Mouse (Mus musculus): ENCODE data around the gene Tmem101. TPM values are rescaled to one million over a fixed set of nuclear protein-coding genes. Genes with fewer than 3 reads are reported as not detected.

Gene Tmem101
- polyA plus RNA-seq, 1 experiment from 2014 or later, result 6.4 TPM

- Histone ChIP-seq H3K27me3 (ENCODE audit: insufficient read depth, low read length) (peaks cover 15% of the 10 kb centered on the region; the same call in 1 of the 2 replicates), H3K9ac (replicated peaks) (no peak overlapping the region), H3K4me1 (ENCODE audit: insufficient read depth) (peaks cover 8% of the 10 kb centered on the region), H3K4me2 (ENCODE audit: low read depth, low read length) (no peak overlapping the region), H3K27ac (ENCODE audit: low read depth) (no peak overlapping the region), H3K36me3 (replicated peaks; ENCODE audit: insufficient read depth, low read length) (no peaks in the 10 kb centered on the region), H3K9me3 (ENCODE audit: low read length) (no peaks in the 10 kb centered on the region), H3K4me3 (ENCODE audit: low read depth, low read length) (no peak overlapping the region)
- DNase-seq, result no peak
- TF ChIP-seq EP300 (IDR thresholded peaks at IDR 0.05; ENCODE audit: low read depth), result no peak
- TF ChIP-seq CTCF (IDR thresholded peaks at IDR 0.05; ENCODE audit: low read depth), result no peak
- WGBS (ENCODE audit: insufficient replicate concordance), result 23% methylated on average over 4 of the region's 4 CpGs
- no peak for ATAC-seq
Measured at GRCm38 (mm10) chr11:102134516-102134915, 21.7 kb downstream of the Tmem101 start.

GRCm38 (mm10) chr11:102117386-102117785 lies 38.8 kb downstream of the Tmem101 start:
- H3K27me3 ChIP-seq (ENCODE audit: insufficient read depth, low read length), result peaks cover 10% of the 10 kb centered on the region; the same call in 1 of the 2 replicates
- no peak; the same call in 1 of the 2 replicates for ATAC-seq
- no peak for TF ChIP-seq CTCF (IDR thresholded peaks at IDR 0.05; ENCODE audit: low read depth)
- TF ChIP-seq EP300 (IDR thresholded peaks at IDR 0.05; ENCODE audit: low read depth), result no peak
- no peak overlapping the region for H3K4me2 ChIP-seq (ENCODE audit: low read depth, low read length)
- H3K4me1 ChIP-seq (ENCODE audit: insufficient read depth), result no peaks in the 10 kb centered on the region
- DNase-seq, result no peak
- no peak overlapping the region for H3K9ac ChIP-seq (replicated peaks)
- H3K9me3 ChIP-seq (ENCODE audit: low read length), result no peaks in the 10 kb centered on the region
- no peaks in the 10 kb centered on the region for H3K36me3 ChIP-seq (replicated peaks; ENCODE audit: insufficient read depth, low read length)
- H3K27ac ChIP-seq (ENCODE audit: low read depth), result no peak overlapping the region
- 66% methylated on average over 6 of the region's 6 CpGs for WGBS (ENCODE audit: insufficient replicate concordance)
- H3K4me3 ChIP-seq (ENCODE audit: low read depth, low read length), result no peak overlapping the region

- Histone ChIP-seq H3K9ac (replicated peaks) (no peak overlapping the region), H3K4me3 (ENCODE audit: low read depth, low read length) (no peak overlapping the region), H3K4me1 (ENCODE audit: insufficient read depth) (no peaks in the 10 kb centered on the region), H3K27ac (ENCODE audit: low read depth) (no peak overlapping the region), H3K9me3 (ENCODE audit: low read length) (no peaks in the 10 kb centered on the region), H3K4me2 (ENCODE audit: low read depth, low read length) (no peak overlapping the region), H3K27me3 (ENCODE audit: insufficient read depth, low read length) (peaks cover 7% of the 10 kb centered on the region; the same call in 1 of the 2 replicates), H3K36me3 (replicated peaks; ENCODE audit: insufficient read depth, low read length) (no peaks in the 10 kb centered on the region)
- DNase-seq, result no peak
- no peak for TF ChIP-seq EP300 (IDR thresholded peaks at IDR 0.05; ENCODE audit: low read depth)
- no peak for TF ChIP-seq CTCF (IDR thresholded peaks at IDR 0.05; ENCODE audit: low read depth)
- ATAC-seq, result no peak
- 38% methylated on average over 8 of the region's 8 CpGs for WGBS (ENCODE audit: insufficient replicate concordance)
Measured at GRCm38 (mm10) chr11:102116241-102116640, 40.0 kb downstream of the Tmem101 start.

GRCm38 (mm10) chr11:102111576-102111975 lies 44.6 kb downstream of the Tmem101 start:
- ATAC-seq (no peak), DNase-seq (no peak)
- WGBS (ENCODE audit: insufficient replicate concordance), result 58% methylated on average over 5 of the region's 5 CpGs

GRCm38 (mm10) chr11:102107732-102108131 lies 48.5 kb downstream of the Tmem101 start, which contains the start of gene Pyy:
Pyy (minus strand) TSS chr11:102107832.
- H3K27me3 ChIP-seq (ENCODE audit: insufficient read depth, low read length), result peaks cover 50% of the 10 kb centered on the region
- no peak within 1 kb of the TSS for H3K27ac ChIP-seq (ENCODE audit: low read depth)
- no peak within 1 kb of the TSS for H3K4me3 ChIP-seq (ENCODE audit: low read depth, low read length)
- H3K9ac ChIP-seq (replicated peaks), result no peak within 1 kb of the TSS
- no peak within 1 kb of the TSS for H3K4me2 ChIP-seq (ENCODE audit: low read depth, low read length)
- DNase-seq (no peak), ATAC-seq (no peak)
- 14% methylated on average over 9 of the region's 9 CpGs for WGBS (ENCODE audit: insufficient replicate concordance)
- H3K4me1 ChIP-seq (ENCODE audit: insufficient read depth), result no peaks in the 10 kb centered on the region
- TF ChIP-seq CTCF (IDR thresholded peaks at IDR 0.05; ENCODE audit: low read depth) (no peak), EP300 (IDR thresholded peaks at IDR 0.05; ENCODE audit: low read depth) (no peak)
- no peaks in the 10 kb centered on the region for H3K9me3 ChIP-seq (ENCODE audit: low read length)
- H3K36me3 ChIP-seq (replicated peaks; ENCODE audit: insufficient read depth, low read length), result no peaks in the 10 kb centered on the region

More at GRCm38 (mm10) chr11:102111576-102111975, 44.6 kb downstream of the Tmem101 start:
- Histone ChIP-seq H3K27ac (ENCODE audit: low read depth) (no peak overlapping the region), H3K4me3 (ENCODE audit: low read depth, low read length) (no peak overlapping the region), H3K9me3 (ENCODE audit: low read length) (no peaks in the 10 kb centered on the region), H3K36me3 (replicated peaks; ENCODE audit: insufficient read depth, low read length) (no peaks in the 10 kb centered on the region), H3K9ac (replicated peaks) (no peak overlapping the region), H3K4me1 (ENCODE audit: insufficient read depth) (no peaks in the 10 kb centered on the region), H3K4me2 (ENCODE audit: low read depth, low read length) (no peak overlapping the region), H3K27me3 (ENCODE audit: insufficient read depth, low read length) (peaks cover 33% of the 10 kb centered on the region)
- TF ChIP-seq EP300 (IDR thresholded peaks at IDR 0.05; ENCODE audit: low read depth), result no peak
- TF ChIP-seq CTCF (IDR thresholded peaks at IDR 0.05; ENCODE audit: low read depth), result no peak

- WGBS (ENCODE audit: insufficient replicate concordance), result 4% methylated on average over 19 of the region's 21 CpGs
- no peak for DNase-seq
- Histone ChIP-seq H3K4me2 (ENCODE audit: low read depth, low read length) (no peak overlapping the region), H3K4me1 (ENCODE audit: insufficient read depth) (peaks cover 3% of the 10 kb centered on the region; the same call in 1 of the 2 replicates), H3K36me3 (replicated peaks; ENCODE audit: insufficient read depth, low read length) (no peaks in the 10 kb centered on the region), H3K27me3 (ENCODE audit: insufficient read depth, low read length) (peaks cover 56% of the 10 kb centered on the region), H3K4me3 (ENCODE audit: low read depth, low read length) (no peak overlapping the region), H3K27ac (ENCODE audit: low read depth) (no peak overlapping the region), H3K9ac (replicated peaks) (no peak overlapping the region), H3K9me3 (ENCODE audit: low read length) (no peaks in the 10 kb centered on the region)
- ATAC-seq, result no peak
- TF ChIP-seq EP300 (IDR thresholded peaks at IDR 0.05; ENCODE audit: low read depth) (no peak), CTCF (IDR thresholded peaks at IDR 0.05; ENCODE audit: low read depth) (no peak)
Measured at GRCm38 (mm10) chr11:102106911-102107310, 49.3 kb downstream of the Tmem101 start.

Other genes with a start within 250 kb of the Tmem101 start
- gene Sost, start 189.4 kb downstream of the Tmem101 start, polyA plus RNA-seq (2015; fragmentation: Nextera tagmentation; extraction: Ambion mirVana), result not detected in 2 replicates
- gene Cfap97d1, start 172.1 kb downstream of the Tmem101 start, polyA plus RNA-seq (2015; fragmentation: Nextera tagmentation; extraction: Ambion mirVana), result 0.19 TPM in 1 of 2 replicates, not detected in the other
- 18.4 and 22.7 TPM in 2 replicates for gene Dusp3, start 169.4 kb downstream of the Tmem101 start, polyA plus RNA-seq (2015; fragmentation: Nextera tagmentation; extraction: Ambion mirVana)
- 0.56 and 0.72 TPM in 2 replicates for gene Mpp3, start 127.9 kb downstream of the Tmem101 start, polyA plus RNA-seq (2015; fragmentation: Nextera tagmentation; extraction: Ambion mirVana)
- 1.8 and 2.3 TPM in 2 replicates for gene Cd300lg, start 114.9 kb downstream of the Tmem101 start, polyA plus RNA-seq (2015; fragmentation: Nextera tagmentation; extraction: Ambion mirVana)
- gene Mpp2, start 67.9 kb downstream of the Tmem101 start, polyA plus RNA-seq (2015; fragmentation: Nextera tagmentation; extraction: Ambion mirVana), result 3.9 and 4.4 TPM in 2 replicates
- gene Ppy, start 55.1 kb downstream of the Tmem101 start, polyA plus RNA-seq (2015; fragmentation: Nextera tagmentation; extraction: Ambion mirVana), result 0.72 TPM in 1 of 2 replicates, not detected in the other
- gene Pyy, start 48.6 kb downstream of the Tmem101 start, polyA plus RNA-seq (2015; fragmentation: Nextera tagmentation; extraction: Ambion mirVana), result 1.8 TPM in 1 of 2 replicates, not detected in the other
- 18.5 and 25.1 TPM in 2 replicates for gene Nags, start 10.9 kb downstream of the Tmem101 start, polyA plus RNA-seq (2015; fragmentation: Nextera tagmentation; extraction: Ambion mirVana)
- 52.2 and 55.0 TPM in 2 replicates for gene Lsm12, start 28.9 kb upstream of the Tmem101 start, polyA plus RNA-seq (2015; fragmentation: Nextera tagmentation; extraction: Ambion mirVana)
- gene G6pc3, start 33.2 kb upstream of the Tmem101 start, polyA plus RNA-seq (2015; fragmentation: Nextera tagmentation; extraction: Ambion mirVana), result 6.7 and 6.8 TPM in 2 replicates
- gene Hdac5, start 73.8 kb upstream of the Tmem101 start, polyA plus RNA-seq (2015; fragmentation: Nextera tagmentation; extraction: Ambion mirVana), result 17.7 and 17.8 TPM in 2 replicates
- gene BC030867, start 92.5 kb upstream of the Tmem101 start, polyA plus RNA-seq (2015; fragmentation: Nextera tagmentation; extraction: Ambion mirVana), result 4.7 and 4.9 TPM in 2 replicates
- gene Asb16, start 112.3 kb upstream of the Tmem101 start, polyA plus RNA-seq (2015; fragmentation: Nextera tagmentation; extraction: Ambion mirVana), result not detected in 2 replicates
- gene Tmub2, start 128.5 kb upstream of the Tmem101 start, polyA plus RNA-seq (2015; fragmentation: Nextera tagmentation; extraction: Ambion mirVana), result 19.4 and 20.8 TPM in 2 replicates
- gene Atxn7l3, start 140.2 kb upstream of the Tmem101 start, polyA plus RNA-seq (2015; fragmentation: Nextera tagmentation; extraction: Ambion mirVana), result 4.5 and 4.6 TPM in 2 replicates
- gene Ubtf, start 163.3 kb upstream of the Tmem101 start, polyA plus RNA-seq (2015; fragmentation: Nextera tagmentation; extraction: Ambion mirVana), result 32.4 and 32.5 TPM in 2 replicates
- gene Slc4a1, start 209.8 kb upstream of the Tmem101 start, polyA plus RNA-seq (2015; fragmentation: Nextera tagmentation; extraction: Ambion mirVana), result 311 and 329 TPM in 2 replicates
- gene Rundc3a, start 237.0 kb upstream of the Tmem101 start, polyA plus RNA-seq (2015; fragmentation: Nextera tagmentation; extraction: Ambion mirVana), result 1.8 and 2.4 TPM in 2 replicates

Data from liver, postnatal 0 days (tissue).